Comparison of ENCODE assay signal across 27 mouse cellular contexts in the genomic region with DNA sequence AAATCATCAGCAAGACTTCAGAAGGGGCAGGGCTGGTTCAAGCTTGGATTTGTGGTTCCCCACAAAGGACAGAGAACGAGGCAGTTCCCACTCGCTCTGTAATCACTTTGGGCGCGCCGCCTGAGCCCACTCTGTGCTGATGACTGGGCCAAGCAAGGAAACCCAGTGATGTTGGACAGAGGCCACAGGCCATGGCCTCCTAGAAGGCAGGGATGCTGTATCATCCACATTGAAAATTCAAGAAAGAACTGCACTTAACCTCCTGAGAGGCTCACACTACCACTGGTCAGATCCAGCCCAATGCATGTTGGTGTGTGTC. TPM values are rescaled to one million over a fixed set of nuclear protein-coding genes. Genes with fewer than 3 reads are reported as not detected.
DNase-seq lines count a peak whose midpoint lies in the region; ATAC-seq and TF ChIP-seq lines count a peak whose summit lies in the region.
"Had no signal": no experiment of that assay in that cellular context is flagged by ENCODE, and none has a peak within 500 bp of the region (broad histone marks: within the 10 kb centered on the region; RNA-seq: fewer than 3 reads in every experiment).

No protein-coding gene starts in this region.

- H3K27me3 ChIP-seq in heart, adult 2 months (ENCODE audit: control insufficient read depth, insufficient read depth, low read length) = no peaks in the 10 kb centered on the region
- H3K27me3 ChIP-seq in lung, embryonic 14.5 days (ENCODE audit: insufficient read depth, low read length) = no peaks in the 10 kb centered on the region
- no peaks in the 10 kb centered on the region for H3K27me3 ChIP-seq in embryonic facial prominence, embryonic 13.5 days
- H3K27me3 ChIP-seq: heart, embryonic 12.5 days; liver, embryonic 13.5 days; lung, embryonic 15.5 days; midbrain, embryonic 12.5 days; neural tube, embryonic 12.5 days; Patski; stomach, embryonic 15.5 days had no signal

- peak overlapping the region; percentile 53 for H3K27ac ChIP-seq in heart, adult 2 months
- H3K27ac ChIP-seq in lung, embryonic 14.5 days (ENCODE audit: low read depth) = peak overlapping the region; percentile 9; the same call in 1 of the 2 replicates
- H3K27ac ChIP-seq in embryonic facial prominence, embryonic 13.5 days = no peak overlapping the region
- H3K27ac ChIP-seq in olfactory bulb, adult 2 months (ENCODE audit: insufficient read depth, low read depth, low read length) = peak overlapping the region; percentile 17; the same call in 1 of the 2 replicates
- H3K27ac ChIP-seq: hindbrain, postnatal 0 days; liver, embryonic 13.5 days; lung, embryonic 15.5 days; macrophage; midbrain, embryonic 12.5 days; neural tube, embryonic 12.5 days; stomach, embryonic 15.5 days had no signal

- DNase-seq in heart, adult 2 months = no peak
- no peak for DNase-seq in heart, postnatal 25 days (ENCODE audit: low spot score)
- no peak for DNase-seq in lung, embryonic 14.5 days
- no peak for DNase-seq in lung, postnatal 25 days (ENCODE audit: low spot score)
- DNase-seq: adrenal gland, postnatal 36 days; cerebellum, adult 11-12 months; cerebellum, postnatal 10 days; forebrain, postnatal 0 days; gastrocnemius, postnatal 36 days; kidney, postnatal 36 days; liver, embryonic 13.5 days; thymus, postnatal 36 days had no signal

- WGBS in heart, adult 2 months = 64% methylated on average over 5 of the region's 5 CpGs
- 88% methylated on average over 5 of the region's 5 CpGs for WGBS in lung, embryonic 14.5 days
- WGBS in embryonic facial prominence, embryonic 13.5 days = 84% methylated on average over 5 of the region's 5 CpGs
- WGBS in olfactory bulb, adult 2 months = 36% methylated on average over 5 of the region's 5 CpGs

- no peak for TF ChIP-seq EP300 in heart, adult 2 months (IDR thresholded peaks at IDR 0.05; ENCODE audit: insufficient read depth, low read depth, low read length)

- H3K36me3 ChIP-seq in heart, adult 2 months (ENCODE audit: control insufficient read depth, insufficient read depth, low read length) = no peaks in the 10 kb centered on the region
- 0 out of 2 replicates have a peak, but pooled peaks cover 3% of the 10 kb centered on the region for H3K36me3 ChIP-seq in lung, embryonic 14.5 days (ENCODE audit: insufficient read depth)
- no peaks in the 10 kb centered on the region for H3K36me3 ChIP-seq in embryonic facial prominence, embryonic 13.5 days
- H3K36me3 ChIP-seq: heart, embryonic 12.5 days; liver, embryonic 13.5 days; lung, embryonic 15.5 days; midbrain, embryonic 12.5 days; neural tube, embryonic 12.5 days; stomach, embryonic 15.5 days had no signal

- intact Hi-C loops in heart, adult 2 months (cut with DNase I) = no loop called here
- intact Hi-C loops in heart, postnatal 25 days (cut with DNase I) = no loop called here

- no peak overlapping the region for H3K4me3 ChIP-seq in heart, adult 2 months
- no peak overlapping the region for H3K4me3 ChIP-seq in lung, embryonic 14.5 days (ENCODE audit: low read depth, low read length)
- no peak overlapping the region for H3K4me3 ChIP-seq in embryonic facial prominence, embryonic 13.5 days
- no peak overlapping the region for H3K4me3 ChIP-seq in olfactory bulb, adult 2 months (ENCODE audit: insufficient read depth, low read depth, low read length)
- H3K4me3 ChIP-seq: heart, embryonic 12.5 days; liver, embryonic 13.5 days; lung, embryonic 15.5 days; midbrain, embryonic 12.5 days; neural tube, embryonic 12.5 days; stomach, embryonic 15.5 days had no signal

- H3K9me3 ChIP-seq in lung, embryonic 14.5 days (ENCODE audit: low read depth, low read length) = no peaks in the 10 kb centered on the region
- H3K9me3 ChIP-seq in embryonic facial prominence, embryonic 13.5 days = no peaks in the 10 kb centered on the region
- H3K9me3 ChIP-seq: heart, embryonic 12.5 days; liver, embryonic 13.5 days; lung, embryonic 15.5 days; midbrain, embryonic 12.5 days; neural tube, embryonic 12.5 days; stomach, embryonic 15.5 days had no signal

- no peak overlapping the region for H3K4me2 ChIP-seq in lung, embryonic 14.5 days
- no peak overlapping the region for H3K4me2 ChIP-seq in embryonic facial prominence, embryonic 13.5 days
- H3K4me2 ChIP-seq: heart, embryonic 12.5 days; liver, embryonic 13.5 days; lung, embryonic 15.5 days; midbrain, embryonic 12.5 days; neural tube, embryonic 12.5 days; stomach, embryonic 15.5 days had no signal

- ATAC-seq in lung, embryonic 14.5 days (ENCODE audit: insufficient read depth) = no peak
- ATAC-seq in embryonic facial prominence, embryonic 13.5 days (ENCODE audit: insufficient number of reproducible peaks, insufficient read depth, low FRiP score, low TSS enrichment, low read depth) = peak; percentile 65
- no peak for ATAC-seq in erythroid progenitor cell, adult 5-6 weeks (replicated peaks; ENCODE audit: low FRiP score, poor library complexity, severe bottlenecking)
- no peak for ATAC-seq in megakaryocyte progenitor cell, adult 5-6 weeks (replicated peaks; ENCODE audit: poor library complexity)
- ATAC-seq: forebrain, postnatal 0 days; hindbrain, postnatal 0 days; intestine, embryonic 16.5 days; Patski had no signal

- no peak for TF ChIP-seq POLR2A in heart, adult 2 months (IDR thresholded peaks at IDR 0.05; ENCODE audit: insufficient read depth, low read depth, low read length)
- TF ChIP-seq POLR2A in olfactory bulb, adult 2 months (IDR thresholded peaks at IDR 0.05; ENCODE audit: insufficient read depth, low read depth, low read length) = no peak

- H3K79me2 ChIP-seq in heart, adult 2 months (replicated peaks; ENCODE audit: control insufficient read depth, insufficient read depth, low read length) = no peaks in the 10 kb centered on the region

- no peak for TF ChIP-seq CTCF in heart, adult 2 months (IDR thresholded peaks at IDR 0.05)
- no peak for TF ChIP-seq CTCF in lung, embryonic 14.5 days (IDR thresholded peaks at IDR 0.05; ENCODE audit: low read depth)
- TF ChIP-seq CTCF in olfactory bulb, adult 2 months (IDR thresholded peaks at IDR 0.05; ENCODE audit: insufficient read depth, low read depth, low read length) = no peak

- H3K9ac ChIP-seq in heart, adult 2 months (ENCODE audit: low read depth, low read length) = no peak overlapping the region
- H3K9ac ChIP-seq in lung, embryonic 14.5 days = no peak overlapping the region
- H3K9ac ChIP-seq in embryonic facial prominence, embryonic 13.5 days = no peak overlapping the region
- H3K9ac ChIP-seq: forebrain, postnatal 0 days; heart, embryonic 12.5 days; liver, embryonic 13.5 days; lung, embryonic 15.5 days; midbrain, embryonic 12.5 days; neural tube, embryonic 12.5 days; stomach, embryonic 15.5 days had no signal

- H3K4me1 ChIP-seq in heart, adult 2 months (ENCODE audit: control insufficient read depth, insufficient read depth, low read length) = peaks cover 26% of the 10 kb centered on the region
- 0 out of 2 replicates have a peak, but pooled peaks cover 3% of the 10 kb centered on the region for H3K4me1 ChIP-seq in lung, embryonic 14.5 days (ENCODE audit: insufficient read depth)
- H3K4me1 ChIP-seq in embryonic facial prominence, embryonic 13.5 days = peaks cover 10% of the 10 kb centered on the region
- H3K4me1 ChIP-seq in olfactory bulb, adult 2 months (ENCODE audit: control insufficient read depth, insufficient read depth, low read length) = peaks cover 61% of the 10 kb centered on the region
- H3K4me1 ChIP-seq: midbrain, embryonic 12.5 days; neural tube, embryonic 12.5 days had no signal

RNA-seq across cellular contexts. Expression of gene Rasa3, which starts 22.4 kb away (rescaled TPM):
- total RNA-seq in heart, adult 2 months (2021) = 10 to 100 TPM; 14.6 to 16.9 TPM
- polyA plus RNA-seq in heart, adult 2 months (2012; rRNA removed) = 16.5 and 16.8 TPM in 2 replicates
- 10 to 100 TPM; 14.8 to 19.8 TPM for total RNA-seq in heart, postnatal 25 days (2021)
- polyA plus RNA-seq in lung, embryonic 14.5 days (2014; fragmentation: Nextera tagmentation; extraction: Ambion mirVana) = 41.7 and 48.1 TPM in 2 replicates
- 25.5 and 29.1 TPM in 2 replicates for polyA plus RNA-seq in embryonic facial prominence, embryonic 13.5 days (2015; fragmentation: Nextera tagmentation; extraction: Ambion mirVana)
- not detected in 2 replicates for polyA plus RNA-seq in olfactory bulb, adult 2 months (2012; ENCODE audit: insufficient read depth, insufficient read length, low replicate concordance, missing spikeins)
- total RNA-seq in erythroid progenitor cell, adult 5-6 weeks (2015; ENCODE audit: low replicate concordance) = 6.5 and 9.6 TPM in 2 replicates
- total RNA-seq in erythroid progenitor cell, adult 5-6 weeks (2017; ENCODE audit: low replicate concordance) = 12.2 and 13.4 TPM in 2 replicates
- 24.1 and 36.8 TPM in 2 replicates for total RNA-seq in megakaryocyte progenitor cell, adult 5-6 weeks (2015)
- total RNA-seq in megakaryocyte progenitor cell, adult 5-6 weeks (2017) = 49.3 and 51.3 TPM in 2 replicates

RNA-seq across cellular contexts. Expression of gene Cfap97d2, which starts 50.7 kb away (rescaled TPM):
- total RNA-seq in heart, adult 2 months (2021) = under 1 TPM in 1 of 2 experiments, not detected in 1; 0.52 TPM
- polyA plus RNA-seq in heart, adult 2 months (2012; rRNA removed) = 0.49 TPM in 1 of 2 replicates, not detected in the other
- total RNA-seq in heart, postnatal 25 days (2021) = not detected
- 0.37 TPM in 1 of 2 replicates, not detected in the other for polyA plus RNA-seq in lung, embryonic 14.5 days (2014; fragmentation: Nextera tagmentation; extraction: Ambion mirVana)
- polyA plus RNA-seq in embryonic facial prominence, embryonic 13.5 days (2015; fragmentation: Nextera tagmentation; extraction: Ambion mirVana) = 0.15 TPM in 1 of 2 replicates, not detected in the other
- polyA plus RNA-seq in olfactory bulb, adult 2 months (2012; ENCODE audit: insufficient read depth, insufficient read length, low replicate concordance, missing spikeins) = not detected in 2 replicates
- not detected in 2 replicates for total RNA-seq in erythroid progenitor cell, adult 5-6 weeks (2015; ENCODE audit: low replicate concordance)
- total RNA-seq in erythroid progenitor cell, adult 5-6 weeks (2017; ENCODE audit: low replicate concordance) = not detected in 2 replicates
- total RNA-seq in megakaryocyte progenitor cell, adult 5-6 weeks (2015) = not detected in 2 replicates
- total RNA-seq in megakaryocyte progenitor cell, adult 5-6 weeks (2017) = not detected in 2 replicates
- total RNA-seq: adrenal gland, adult 18-20 months; ES-E14; gastrocnemius, postnatal 36 days had no signal
- polyA plus RNA-seq: liver, embryonic 13.5 days; macrophage; Patski; stomach, embryonic 15.5 days had no signal
